Mouse (Mus musculus) embryonic fibroblast, embryonic 13.5 days (primary cell): Measurements from ENCODE around the gene Hyal2.

Source experiments
- CTCF ChIP-seq: IDR thresholded peaks from 2 replicates; pipeline ENCODE4 v1.5.1; 2011; ENCODE audit warnings: mild to moderate bottlenecking, control low read depth, low read length, moderate library complexity, borderline replicate concordance; ENCODE audit not compliant: insufficient read depth
- POLR2A ChIP-seq: IDR thresholded peaks from 2 replicates; pipeline ENCODE4 v1.6.1; 2011; ENCODE audit warnings: low read depth, mild to moderate bottlenecking, control low read depth, low read length, moderate library complexity

DNA sequence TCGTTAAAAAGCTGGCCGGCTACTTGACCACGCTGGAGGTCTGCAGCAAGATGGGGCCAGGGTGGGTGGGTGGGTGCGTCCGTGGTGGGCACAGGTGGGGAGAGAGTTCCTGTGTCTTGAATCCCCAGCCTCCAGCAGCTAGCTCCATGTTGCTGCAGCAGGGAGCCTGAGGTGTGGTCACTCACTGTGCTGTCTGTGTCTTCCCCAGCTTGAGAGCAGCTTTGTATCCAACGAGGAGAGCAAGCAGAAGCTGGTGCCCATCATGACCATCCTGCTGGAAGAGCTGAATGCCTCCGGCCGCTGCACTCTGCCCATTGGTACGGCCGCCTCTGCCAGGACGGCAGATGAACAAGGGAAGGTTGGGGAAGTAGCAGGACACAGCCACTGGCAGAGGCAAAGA, 24.4 kb upstream of the Hyal2 start:
- no peak for TF ChIP-seq CTCF
- no peak for TF ChIP-seq POLR2A
